Mouse (Mus musculus) ES-E14 (cell line): ENCODE measurements around the gene Lemd1.

Experiments used
- CHD2 ChIP-seq: IDR thresholded peaks from 2 replicates; pipeline ENCODE4 v1.6.1; 2014; ENCODE audit warnings: mild to moderate bottlenecking, low read depth, low read length, inconsistent platforms
- HCFC1 ChIP-seq: IDR thresholded peaks from 2 replicates; pipeline ENCODE4 v1.6.1; 2012; ENCODE audit warnings: low read length, inconsistent platforms, borderline replicate concordance; ENCODE audit not compliant: insufficient read depth
- MAFK ChIP-seq: IDR thresholded peaks from 2 replicates; pipeline ENCODE4 v1.6.1; 2014; ENCODE audit warnings: mild to moderate bottlenecking, low read depth, low read length, inconsistent platforms; ENCODE audit not compliant: insufficient read depth
- ZC3H11A ChIP-seq: IDR thresholded peaks from 2 replicates; pipeline ENCODE4 v1.6.1; 2012; ENCODE audit warnings: low read depth, mild to moderate bottlenecking, inconsistent platforms, low read length, borderline replicate concordance

GRCm38 (mm10) chr1:132190040-132190513, 1.2 kb upstream of the Lemd1 start:
- TF ChIP-seq ZC3H11A (no peak), HCFC1 (no peak), MAFK (no peak), CHD2 (no peak)
